ENCODE assay signal across 7 mouse cellular contexts in the genomic region with DNA sequence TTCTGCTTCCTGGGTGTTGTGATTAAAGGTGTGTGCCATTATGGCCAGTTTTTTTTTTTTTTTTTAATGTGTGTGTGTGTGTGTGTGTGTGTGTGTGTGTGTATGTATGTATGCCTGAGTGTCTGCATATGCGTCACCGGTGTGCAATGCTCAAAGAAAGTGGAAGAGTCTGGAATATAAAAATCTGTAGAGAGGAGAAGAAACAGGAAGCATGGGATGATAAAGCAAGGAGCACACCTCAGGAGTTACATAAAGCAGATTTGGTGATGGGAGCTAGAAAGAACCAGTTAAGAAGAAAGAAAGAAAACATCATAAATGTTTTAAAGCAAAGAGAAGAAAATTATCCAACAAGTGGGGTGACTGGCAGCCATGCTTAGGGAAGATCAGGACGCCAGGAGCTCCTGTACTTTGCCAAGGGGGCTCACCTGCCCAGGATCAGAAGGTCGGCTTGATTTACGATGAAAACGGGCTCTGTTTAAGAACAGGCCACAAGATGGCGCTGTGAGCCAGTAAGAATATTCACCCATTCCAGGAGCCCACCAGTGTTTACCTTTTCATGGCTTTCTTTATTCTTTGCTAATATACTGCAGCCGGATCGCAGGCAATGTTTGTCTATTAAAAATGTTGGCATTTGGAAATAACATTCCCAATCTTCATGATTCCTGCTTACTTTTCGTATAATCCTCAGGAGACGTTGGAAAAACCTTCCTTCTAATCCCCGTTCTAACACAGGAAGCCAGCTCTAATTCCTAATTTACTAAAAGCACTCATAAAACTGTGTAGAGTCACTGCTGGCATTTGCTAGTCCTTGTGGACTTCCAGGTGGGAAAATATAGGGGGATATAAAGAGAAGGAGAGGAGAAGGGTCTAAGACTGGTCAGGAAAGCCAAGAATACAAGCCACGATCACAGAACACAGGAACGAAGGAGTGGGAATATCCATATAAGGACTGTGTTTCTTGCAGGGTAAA.
A peak's percentile ranks its signal among the peaks of the same experiment; 100 is the strongest.
DNase-seq lines count a peak whose midpoint lies in the region; ATAC-seq and TF ChIP-seq lines count a peak whose summit lies in the region.

No protein-coding gene starts in this region.

- peak; percentile 86 for DNase-seq in MEL (ENCODE audit: low read depth, low spot score)
- DNase-seq in adrenal gland, postnatal 4 days (ENCODE audit: low spot score in 2 of 2) = peak; percentile 6 to 9
- peak; percentile 64 for DNase-seq in hindbrain, embryonic 10.5 days (ENCODE audit: low spot score)
- peak; percentile 41 to 81 for DNase-seq in layer of hippocampus, adult 8-10 months (ENCODE audit: low spot score in 2 of 2)
- DNase-seq in lung, postnatal 0 days (ENCODE audit: low spot score) = peak; percentile 68
- DNase-seq in retina, postnatal 7 days (ENCODE audit: low read depth, low spot score) = peak; percentile 58

- TF ChIP-seq CTCF in MEL (IDR thresholded peaks at IDR 0.05 in 2 of 3, conservative IDR thresholded peaks at IDR 0.05 in 1 of 3; ENCODE audit: control insufficient read depth in 1 of 3, insufficient read depth in 1 of 3, low read depth in 2 of 3, low read length in 3 of 3, poor library complexity in 1 of 3, severe bottlenecking in 1 of 3) = peak; percentile 80 to 94 (median 81)
- peak; percentile 91 for TF ChIP-seq CTCF in lung, postnatal 0 days (IDR thresholded peaks at IDR 0.05)

- TF ChIP-seq EP300 in MEL (IDR thresholded peaks at IDR 0.05; ENCODE audit: low read depth in 1 of 2, low read length in 2 of 2) = no peak
- no peak for TF ChIP-seq EP300 in lung, postnatal 0 days (IDR thresholded peaks at IDR 0.05)

- H3K9ac ChIP-seq in MEL (ENCODE audit: control insufficient read depth, low read depth, low read length, poor library complexity, severe bottlenecking) = no peak overlapping the region
- H3K9ac ChIP-seq in embryonic facial prominence, embryonic 12.5 days = no peak overlapping the region
- no peak overlapping the region for H3K9ac ChIP-seq in lung, postnatal 0 days (replicated peaks; ENCODE audit: low read depth)

- H3K27me3 ChIP-seq in MEL (ENCODE audit: control insufficient read depth in 1 of 2, insufficient read depth in 2 of 2, low read length in 2 of 2) = no peaks in the 10 kb centered on the region
- H3K27me3 ChIP-seq in embryonic facial prominence, embryonic 12.5 days = no peaks in the 10 kb centered on the region
- no peaks in the 10 kb centered on the region for H3K27me3 ChIP-seq in hindbrain, embryonic 10.5 days (ENCODE audit: insufficient read depth, poor library complexity, severe bottlenecking)
- H3K27me3 ChIP-seq in lung, postnatal 0 days (replicated peaks; ENCODE audit: insufficient read depth, low read length) = no peaks in the 10 kb centered on the region

- no peaks in the 10 kb centered on the region for H3K79me2 ChIP-seq in MEL (ENCODE audit: control insufficient read depth, insufficient read depth, low read length, poor library complexity)

- WGBS in embryonic facial prominence, embryonic 12.5 days = 27% methylated on average over 14 of the region's 14 CpGs
- 38% methylated on average over 14 of the region's 14 CpGs for WGBS in hindbrain, embryonic 10.5 days
- WGBS in lung, postnatal 0 days = 27% methylated on average over 14 of the region's 14 CpGs

- 0 out of 2 replicates have a peak, but pooled peaks have one; percentile 41 for ATAC-seq in embryonic facial prominence, embryonic 12.5 days (ENCODE audit: insufficient number of reproducible peaks, insufficient read depth, low FRiP score, low TSS enrichment)
- ATAC-seq in lung, postnatal 0 days = no peak

- H3K4me2 ChIP-seq in embryonic facial prominence, embryonic 12.5 days (replicated peaks) = peak overlapping the region; percentile 31
- H3K4me2 ChIP-seq in lung, postnatal 0 days (replicated peaks; ENCODE audit: low read depth, low read length) = no peak overlapping the region; the same call in 1 of the 2 replicates

- TF ChIP-seq POLR2A in MEL (IDR thresholded peaks at IDR 0.05; ENCODE audit: control insufficient read depth in 1 of 2, insufficient read depth in 1 of 2, low read depth in 1 of 2, low read length in 2 of 2, poor library complexity in 1 of 2) = no peak

- TF ChIP-seq RAD21 in MEL (IDR thresholded peaks at IDR 0.05; ENCODE audit: low read depth, low read length) = peak; percentile 95

- H3K4me1 ChIP-seq in MEL (ENCODE audit: control insufficient read depth in 1 of 2, insufficient read depth in 2 of 2, low read length in 2 of 2) = peaks cover 2 to 3% of the 10 kb centered on the region in 2 experiments; a peak in 2 of 4 replicates
- H3K4me1 ChIP-seq in embryonic facial prominence, embryonic 12.5 days = no peaks in the 10 kb centered on the region
- H3K4me1 ChIP-seq in hindbrain, embryonic 10.5 days (replicated peaks) = peaks cover 7% of the 10 kb centered on the region
- no peaks in the 10 kb centered on the region for H3K4me1 ChIP-seq in lung, postnatal 0 days (ENCODE audit: insufficient read depth, low read depth, low read length)

- H3K27ac ChIP-seq in MEL (ENCODE audit: control insufficient read depth, low read depth, low read length) = no peak overlapping the region
- no peak overlapping the region for H3K27ac ChIP-seq in embryonic facial prominence, embryonic 12.5 days
- H3K27ac ChIP-seq in hindbrain, embryonic 10.5 days = no peak overlapping the region; the same call in 1 of the 2 replicates
- H3K27ac ChIP-seq in lung, postnatal 0 days (ENCODE audit: low read length) = no peak overlapping the region

- H3K4me3 ChIP-seq in MEL (ENCODE audit: control insufficient read depth in 1 of 2, insufficient read depth in 1 of 2, low read depth in 2 of 2, low read length in 2 of 2) = no peak overlapping the region
- no peak overlapping the region for H3K4me3 ChIP-seq in embryonic facial prominence, embryonic 12.5 days
- H3K4me3 ChIP-seq in hindbrain, embryonic 10.5 days = no peak overlapping the region
- H3K4me3 ChIP-seq in lung, postnatal 0 days (ENCODE audit: low read depth, low read length) = no peak overlapping the region

- no peaks in the 10 kb centered on the region for H3K9me3 ChIP-seq in MEL (replicated peaks; ENCODE audit: insufficient read depth, low read length)
- H3K9me3 ChIP-seq in embryonic facial prominence, embryonic 12.5 days = no peaks in the 10 kb centered on the region
- H3K9me3 ChIP-seq in hindbrain, embryonic 10.5 days = no peaks in the 10 kb centered on the region
- H3K9me3 ChIP-seq in lung, postnatal 0 days (ENCODE audit: low read length) = no peaks in the 10 kb centered on the region

- no peaks in the 10 kb centered on the region for H3K36me3 ChIP-seq in MEL (ENCODE audit: control insufficient read depth in 1 of 2, insufficient read depth in 2 of 2, low read length in 2 of 2)
- H3K36me3 ChIP-seq in embryonic facial prominence, embryonic 12.5 days = no peaks in the 10 kb centered on the region
- H3K36me3 ChIP-seq in hindbrain, embryonic 10.5 days = no peaks in the 10 kb centered on the region
- no peaks in the 10 kb centered on the region for H3K36me3 ChIP-seq in lung, postnatal 0 days (ENCODE audit: insufficient read depth, low read length)

TF ChIP-seq in MEL, 35 proteins besides CTCF, POLR2A, EP300 and RAD21:
- TF ChIP-seq MYC (IDR thresholded peaks at IDR 0.05; ENCODE audit: low read depth, low read length) = no peak
- peak; percentile 35; the same call in 1 of the 2 replicates for TF ChIP-seq MAZ (IDR thresholded peaks at IDR 0.05; ENCODE audit: low read depth, low read length)
- no peak for TF ChIP-seq USF1 (IDR thresholded peaks at IDR 0.05; ENCODE audit: low read depth, low read length)
- peak; percentile 27; the same call in 1 of the 2 replicates for TF ChIP-seq TCF12 (IDR thresholded peaks at IDR 0.05; ENCODE audit: low read depth, low read length)
- TF ChIP-seq ZC3H11A (IDR thresholded peaks at IDR 0.05; ENCODE audit: low read depth, low read length) = peak; percentile 93
- 0 out of 2 replicates have a peak, but pooled peaks have one; percentile 12 for TF ChIP-seq BHLHE40 (IDR thresholded peaks at IDR 0.05; ENCODE audit: borderline replicate concordance, low read depth, low read length)
- peak; percentile 96 for TF ChIP-seq SMC3 (IDR thresholded peaks at IDR 0.05; ENCODE audit: low read depth, low read length)
- TF ChIP-seq POLR2AphosphoS2 (IDR thresholded peaks at IDR 0.05; ENCODE audit: low read length) = no peak
- no peak for TF ChIP-seq ETS1 (IDR thresholded peaks at IDR 0.05; ENCODE audit: low read depth, low read length)
- 0 out of 2 replicates have a peak, but pooled peaks have one; percentile 19 for TF ChIP-seq HCFC1 (IDR thresholded peaks at IDR 0.05; ENCODE audit: low read depth, low read length)
- TF ChIP-seq CHD1 (IDR thresholded peaks at IDR 0.05; ENCODE audit: low read depth, low read length) = no peak
- TF ChIP-seq ZNF384 (IDR thresholded peaks at IDR 0.05; ENCODE audit: low read depth, low read length) = no peak
- TF ChIP-seq MYB (IDR thresholded peaks at IDR 0.05; ENCODE audit: low read depth, low read length) = no peak
- no peak for TF ChIP-seq MAX (IDR thresholded peaks at IDR 0.05; ENCODE audit: low read length)
TF ChIP-seq in MEL: peak in this region for 6.

Comparison
In these comparisons a context has a peak if more than half of its experiments do, and no peak if none do; other contexts are left out.
1. DNase-seq: peak in every context shown above with its lines; median percentile 86 in MEL; 68 in lung, postnatal 0 days; 64 in hindbrain, embryonic 10.5 days; 61 in layer of hippocampus, adult 8-10 months; 58 in retina, postnatal 7 days; 8 in adrenal gland, postnatal 4 days.